Mouse (Mus musculus): Measurements from ENCODE around the gene Hoxa10. TPM values are rescaled to one million over a fixed set of nuclear protein-coding genes. Genes with fewer than 3 reads are reported as not detected.

The Hoxa10 gene
- polyA plus RNA-seq, 1 experiment from 2014 or later, result 0.18 TPM

MicroRNA genes within 50 kb of the gene (microRNA counts, 519-probe panel; counts per million panel counts)
- 2,008 counts per million, percentile 39 among the panel's probes with 10 or more counts for microRNA mmu-miR-196b

Small RNA genes within 50 kb of the gene (microRNA-seq; reads per million reads assigned to microRNA genes)
- 689 reads per million, percentile 73 among the genes with 10 or more reads in this experiment for gene Mir196b

Other genes starting within 250 kb of the Hoxa10 start
- 42.0 and 44.6 TPM in 2 replicates for gene Skap2, start 228.3 kb downstream of the Hoxa10 start, polyA plus RNA-seq (2015; fragmentation: Nextera tagmentation; extraction: Ambion mirVana)
- gene Hoxa1, start 82.5 kb downstream of the Hoxa10 start, polyA plus RNA-seq (2015; fragmentation: Nextera tagmentation; extraction: Ambion mirVana), result 1.4 and 1.5 TPM in 2 replicates
- 7.4 and 8.5 TPM in 2 replicates for gene Hoxa2, start 76.0 kb downstream of the Hoxa10 start, polyA plus RNA-seq (2015; fragmentation: Nextera tagmentation; extraction: Ambion mirVana)
- gene 5730596B20Rik, start 63.4 kb downstream of the Hoxa10 start, polyA plus RNA-seq (2015; fragmentation: Nextera tagmentation; extraction: Ambion mirVana), result 2.1 and 2.6 TPM in 2 replicates
- gene Hoxa4, start 49.1 kb downstream of the Hoxa10 start, polyA plus RNA-seq (2015; fragmentation: Nextera tagmentation; extraction: Ambion mirVana), result 2.5 and 2.8 TPM in 2 replicates
- gene Hoxa5, start 36.3 kb downstream of the Hoxa10 start, polyA plus RNA-seq (2015; fragmentation: Nextera tagmentation; extraction: Ambion mirVana), result 8.8 and 11.0 TPM in 2 replicates
- gene Hoxa6, start 32.1 kb downstream of the Hoxa10 start, polyA plus RNA-seq (2015; fragmentation: Nextera tagmentation; extraction: Ambion mirVana), result 1.3 and 1.4 TPM in 2 replicates
- gene Hoxa3, start 27.5 kb downstream of the Hoxa10 start, polyA plus RNA-seq (2015; fragmentation: Nextera tagmentation; extraction: Ambion mirVana), result 6.0 and 7.4 TPM in 2 replicates
- not detected in 2 replicates for gene Gm28308, start 27.5 kb downstream of the Hoxa10 start, polyA plus RNA-seq (2015; fragmentation: Nextera tagmentation; extraction: Ambion mirVana)
- gene Hoxa7, start 19.0 kb downstream of the Hoxa10 start, polyA plus RNA-seq (2015; fragmentation: Nextera tagmentation; extraction: Ambion mirVana), result 10.8 and 12.3 TPM in 2 replicates
- 0.50 and 1.2 TPM in 2 replicates for gene Hoxa9, start 9.8 kb downstream of the Hoxa10 start, polyA plus RNA-seq (2015; fragmentation: Nextera tagmentation; extraction: Ambion mirVana)
- 0.45 TPM in 1 of 2 replicates, not detected in the other for gene Hoxa11, start 5.0 kb upstream of the Hoxa10 start, polyA plus RNA-seq (2015; fragmentation: Nextera tagmentation; extraction: Ambion mirVana)
- gene Hoxa13, start 20.0 kb upstream of the Hoxa10 start, polyA plus RNA-seq (2015; fragmentation: Nextera tagmentation; extraction: Ambion mirVana), result 0.12 TPM in 1 of 2 replicates, not detected in the other
- gene Evx1, start 72.6 kb upstream of the Hoxa10 start, polyA plus RNA-seq (2015; fragmentation: Nextera tagmentation; extraction: Ambion mirVana), result not detected in 2 replicates

Measured in stomach, embryonic 16.5 days (tissue).